Mouse (Mus musculus) spleen, adult 10 weeks (tissue): ENCODE data around the gene Bend4. TPM values are rescaled to one million over a fixed set of nuclear protein-coding genes. Genes with fewer than 3 reads are reported as not detected.

ENCODE experiments used
- polyA plus RNA-seq: library from polyadenylated mRNA; stranded (reverse); fragments of 350-450 nt; fragmentation: Illumina TruSeq; extraction: RNeasy Lipid Tissue Mini Kit (QIAGEN cat#74804); gene quantifications from one replicate; pipeline ENCODE4 v1.2.3, GENCODE M21; 2015; ENCODE audit warnings: low replicate concordance; ENCODE audit not compliant: insufficient read depth

The Bend4 gene
- polyA plus RNA-seq: 4.8 TPM

GRCm38 (mm10) chr5:67427443-67428360 is at the start of gene Bend4:
Gene Bend4, minus strand, starts transcription at chr5:67428310.

Other genes with a start within 250 kb of the Bend4 start
- 52.6 TPM for gene Tmem33, start 167.7 kb downstream of the Bend4 start, polyA plus RNA-seq
- gene Slc30a9, start 121.4 kb downstream of the Bend4 start, polyA plus RNA-seq: 86.2 TPM
- gene Shisa3, start 179.6 kb upstream of the Bend4 start, polyA plus RNA-seq: 2.3 TPM